Mouse (Mus musculus): ENCODE data around the gene Pomgnt2.

DNA sequence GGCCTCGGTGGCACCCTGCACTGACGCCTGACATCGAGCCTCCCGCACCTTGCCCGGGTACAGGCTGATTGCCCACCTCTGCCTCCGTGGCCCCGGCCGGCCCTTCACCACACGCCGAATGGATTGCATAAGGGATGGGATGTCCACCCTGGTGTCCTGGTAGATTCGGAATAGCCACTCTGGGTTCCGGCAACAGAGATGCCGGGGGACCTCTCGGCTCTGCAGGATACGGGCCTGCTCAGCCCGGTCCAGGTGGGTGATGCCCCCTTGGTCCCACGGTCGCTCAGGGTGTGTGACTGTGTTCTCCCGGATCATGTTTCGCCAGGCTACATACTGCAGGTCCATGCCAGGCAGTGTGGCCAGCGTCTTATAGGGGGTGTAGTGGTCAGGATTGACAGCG is 14.7 kb downstream of the Pomgnt2 start:
- TF ChIP-seq CTCF (IDR thresholded peaks at IDR 0.05; ENCODE audit: borderline replicate concordance, control insufficient read depth, extremely low read depth, insufficient read depth, low read length, poor library complexity) (no peak), POLR2A (IDR thresholded peaks at IDR 0.05; ENCODE audit: control insufficient read depth, extremely low read depth, insufficient read depth, low read length, poor library complexity) (no peak)

Data from thymus, adult 2 months (tissue).